Mouse (Mus musculus) CD4-positive, CD25-positive, alpha-beta regulatory T cell, adult 4 months (primary cell): ENCODE results near the gene Ercc1. TPM values are rescaled to one million over a fixed set of nuclear protein-coding genes. Genes with fewer than 3 reads are reported as not detected.

Source experiments
- ATAC-seq: one replicate; pipeline ENCODE4 v1.8.0; 2017
- polyA plus RNA-seq, 2 experiments: library from polyadenylated mRNA; unstranded; fragments of 100-300 nt; shearing (Covaris generic); gene quantifications; one replicate each; pipeline ENCODE4 v1.2.1; 2017

Gene Ercc1
- polyA plus RNA-seq, 2 experiments from 2014 or later = 71.2 to 78.1 TPM

DNA sequence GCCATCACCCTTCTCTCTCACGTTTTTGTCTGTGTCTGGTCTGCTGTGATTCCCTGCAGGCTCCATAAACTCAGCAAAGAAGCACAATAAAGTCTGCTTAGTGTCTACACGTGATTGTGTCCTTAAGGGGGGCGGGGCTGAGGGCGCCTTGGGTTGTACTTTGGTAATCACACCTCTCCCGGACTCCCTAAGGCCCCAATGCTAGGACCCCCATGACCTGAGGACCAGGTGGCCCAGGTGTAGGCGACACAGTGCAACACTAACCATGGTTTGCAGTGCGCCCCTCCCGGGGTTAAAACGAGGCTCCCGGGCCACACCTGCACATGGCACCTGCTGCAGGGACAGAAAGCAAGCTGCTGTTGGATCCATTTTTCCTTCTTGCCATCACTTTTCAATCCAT, 3.3 kb upstream of the Ercc1 start:
- no peak for ATAC-seq

DNA sequence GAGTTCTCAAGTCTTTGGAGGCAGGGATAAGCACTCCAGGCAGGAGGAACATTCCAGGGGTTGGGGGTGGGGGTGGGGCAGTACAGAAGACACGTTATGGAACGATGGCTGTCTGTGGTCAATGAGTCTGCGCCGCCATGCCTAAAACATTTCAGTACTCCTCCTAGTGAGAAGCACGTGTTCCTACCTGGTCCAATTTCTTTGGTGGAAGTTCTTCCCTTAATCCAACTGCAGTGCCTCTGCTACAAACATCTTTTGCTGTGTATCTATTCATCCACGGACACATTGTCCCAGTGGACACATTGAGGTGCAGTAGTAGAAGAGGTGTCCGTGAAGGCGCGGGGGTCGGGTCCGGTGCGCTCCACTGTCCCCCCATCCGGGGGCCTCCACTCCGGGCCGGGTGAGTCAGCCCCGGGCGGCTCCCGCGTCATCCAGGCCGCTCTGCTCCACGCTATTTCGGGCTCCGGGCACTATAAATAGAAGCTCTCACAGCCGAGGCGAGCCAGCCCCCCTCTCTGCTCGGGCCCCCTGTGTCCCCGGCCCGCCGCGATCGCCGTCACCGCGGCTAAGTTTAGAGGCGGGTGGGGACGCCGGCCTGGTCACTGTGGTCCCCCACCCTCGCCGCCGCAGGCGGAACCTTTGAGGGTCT, 2.7 kb upstream of the Ercc1 start:
- no peak for ATAC-seq

DNA sequence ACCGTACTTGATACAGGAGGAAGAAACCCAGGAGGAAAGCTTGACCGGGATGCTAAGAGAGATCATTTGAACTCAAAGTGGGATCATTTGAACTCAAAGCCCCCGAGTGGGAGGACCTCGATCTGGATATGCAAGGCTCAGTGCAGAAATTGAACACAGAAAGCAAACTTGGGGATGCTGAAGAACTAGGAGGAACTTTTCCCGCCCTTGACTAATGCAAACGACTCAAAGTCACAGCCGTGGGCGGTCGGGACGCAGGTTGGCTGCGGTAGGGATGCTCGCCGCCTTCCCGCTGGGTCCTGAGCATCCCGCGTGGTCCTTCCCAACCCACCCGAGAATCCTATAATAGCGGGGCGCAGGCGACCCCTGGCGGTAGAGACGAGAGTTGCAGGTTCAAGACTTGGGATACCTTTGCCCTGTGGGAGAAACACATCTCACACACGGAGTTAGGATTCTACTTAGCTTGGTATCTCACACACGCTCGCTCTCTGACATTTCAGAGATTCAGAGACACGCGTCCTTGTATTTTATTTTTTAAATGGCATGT, 2.0 kb upstream of the Ercc1 start:
- ATAC-seq = no peak

DNA sequence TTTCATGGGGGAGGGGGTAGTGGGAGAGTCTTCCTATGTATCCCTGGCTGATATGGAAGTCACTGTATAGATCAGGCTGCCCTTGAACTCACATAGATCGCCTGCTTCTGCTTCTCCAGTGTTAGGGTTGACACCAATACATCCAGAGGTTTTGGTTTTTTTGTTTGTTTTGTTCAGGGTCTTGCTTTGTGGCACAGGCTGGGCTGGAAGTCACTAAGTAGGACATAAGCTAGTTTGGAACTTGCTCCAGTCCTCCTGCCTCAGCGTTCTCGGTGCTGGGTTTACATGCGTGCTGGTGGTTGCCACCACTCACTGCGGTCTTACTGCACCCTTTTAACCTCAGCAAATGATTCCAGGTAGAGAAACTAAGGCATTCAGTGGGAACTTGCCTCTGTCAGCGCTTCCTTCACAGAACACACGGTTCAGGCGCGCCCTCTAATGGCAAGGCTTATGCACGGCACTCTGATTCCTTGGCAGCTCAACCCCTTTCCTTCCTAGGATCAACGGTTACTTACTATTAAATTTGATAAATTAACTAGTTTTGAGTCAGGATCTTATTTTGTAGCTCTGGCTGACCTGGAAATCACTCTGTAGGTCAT, 1.3 kb upstream of the Ercc1 start:
- ATAC-seq = peak; percentile 20

DNA sequence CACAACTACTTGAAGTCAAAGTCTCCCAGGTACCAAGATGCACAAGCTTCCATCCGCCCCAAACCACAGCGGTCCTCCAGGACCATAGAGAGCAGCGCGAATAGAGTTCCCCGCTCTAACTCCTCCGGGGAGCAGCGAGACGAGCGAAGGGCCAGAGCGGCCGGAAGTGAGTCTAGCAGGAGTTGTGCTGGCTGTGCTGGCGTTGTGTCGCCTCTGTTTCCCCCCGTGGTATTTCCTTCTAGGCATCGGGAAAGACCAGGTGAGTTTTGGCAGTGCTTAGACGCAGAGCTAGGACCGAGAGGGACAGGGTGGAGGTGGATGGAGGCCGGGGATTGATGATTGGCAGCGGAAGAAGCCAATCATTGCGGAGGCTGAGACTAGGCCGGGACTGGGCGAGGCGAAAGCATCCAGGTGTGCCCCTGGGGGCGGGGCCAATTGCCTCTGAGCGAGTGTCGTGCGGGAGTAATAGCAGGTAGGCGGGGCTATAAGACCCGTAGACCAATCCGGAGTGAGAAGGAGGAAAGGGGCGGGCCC, 427 bp downstream of the Ercc1 start:
- peak; percentile 87 for ATAC-seq

DNA sequence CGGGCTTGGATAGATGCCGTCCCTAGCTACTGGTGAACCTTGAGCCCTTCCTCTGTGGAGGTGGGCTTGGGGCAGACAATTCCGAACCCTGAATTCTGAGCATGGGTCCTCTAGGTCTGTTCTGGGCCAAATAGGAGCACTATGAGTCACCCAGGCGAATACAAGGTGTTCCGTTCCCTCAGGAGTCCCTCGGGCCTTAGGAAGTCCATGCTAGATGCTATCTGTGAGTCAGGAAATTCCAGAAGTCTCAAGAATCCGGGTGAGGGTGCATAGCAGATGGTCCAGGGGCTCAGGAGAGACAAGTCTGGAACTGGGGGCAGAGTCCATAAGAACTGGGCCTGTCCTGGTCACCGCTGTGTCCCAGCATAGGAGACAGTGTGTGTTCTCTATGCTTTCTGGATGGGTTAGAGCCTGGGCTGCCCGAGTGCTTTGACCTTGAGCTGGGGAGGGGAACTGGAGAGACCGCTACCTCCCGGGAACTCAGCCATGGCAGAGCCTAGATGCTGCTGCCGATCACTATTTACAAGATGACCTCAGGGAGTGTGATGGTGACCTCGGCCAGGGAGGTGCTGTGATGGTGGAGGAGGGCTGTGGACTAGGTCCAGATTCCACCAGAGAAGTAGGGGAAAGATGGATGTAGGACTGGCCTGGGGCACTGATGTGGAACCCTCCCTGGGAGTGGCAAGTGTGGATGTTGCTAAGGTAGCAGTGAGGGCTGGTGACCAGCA, 4.8 kb downstream of the Ercc1 start:
- ATAC-seq = no peak

DNA sequence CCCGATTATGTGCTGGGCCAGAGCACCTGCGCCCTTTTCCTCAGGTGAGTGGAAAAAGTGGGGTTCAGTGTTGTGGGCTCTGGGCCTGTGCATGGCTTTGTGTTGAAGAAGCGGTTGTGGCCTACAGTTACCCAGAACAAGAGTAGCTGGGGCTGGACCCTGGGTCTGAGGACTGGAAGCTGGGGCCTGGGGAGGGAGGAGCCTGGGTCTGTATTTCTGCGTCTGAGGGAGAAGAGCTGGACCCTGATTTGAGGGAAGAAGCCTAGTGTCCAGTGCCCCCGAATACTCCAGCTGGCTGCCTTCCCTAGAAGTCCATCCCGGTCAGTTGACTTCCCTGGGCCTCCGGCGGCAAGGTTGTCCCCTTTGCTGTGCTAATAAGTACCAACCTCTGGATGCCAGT, 5.6 kb downstream of the Ercc1 start:
- ATAC-seq = no peak

DNA sequence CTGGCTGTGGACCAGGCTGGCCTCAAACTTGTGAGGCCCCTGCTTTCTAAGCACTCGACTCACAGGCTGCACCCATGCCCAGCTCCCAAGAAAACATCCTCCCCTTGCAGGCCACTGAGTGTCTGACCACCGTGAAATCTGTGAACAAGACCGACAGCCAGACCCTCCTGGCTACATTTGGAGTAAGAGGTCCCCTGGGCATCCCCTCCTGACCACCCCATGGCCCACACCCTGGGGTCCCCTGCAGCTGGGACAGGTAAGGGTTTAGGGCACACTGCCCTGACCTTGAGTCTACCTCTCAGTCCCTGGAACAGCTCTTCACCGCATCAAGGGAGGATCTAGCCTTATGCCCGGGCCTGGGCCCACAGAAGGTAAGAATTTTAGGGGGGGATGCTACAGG, 10.4 kb downstream of the Ercc1 start:
- ATAC-seq = no peak

DNA sequence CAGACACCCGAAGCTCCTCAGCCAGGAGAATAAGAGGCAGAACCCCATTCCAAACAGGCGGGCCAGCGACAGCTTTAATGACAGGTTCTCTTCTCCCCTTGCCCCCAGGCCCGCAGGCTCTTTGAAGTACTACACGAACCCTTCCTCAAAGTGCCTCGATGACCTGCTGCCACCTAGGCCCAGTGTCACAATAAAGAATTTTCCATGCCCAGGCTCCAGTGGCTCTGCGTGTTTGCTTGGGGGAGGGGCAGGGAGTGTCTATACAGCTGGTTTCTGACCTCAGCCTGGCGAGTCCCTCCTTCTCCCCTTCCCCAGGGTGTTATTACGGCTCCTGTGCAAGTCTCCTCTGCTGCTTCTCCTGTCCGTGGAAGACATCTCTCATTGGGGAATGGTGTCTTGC, 11.7 kb downstream of the Ercc1 start:
- no peak for ATAC-seq

DNA sequence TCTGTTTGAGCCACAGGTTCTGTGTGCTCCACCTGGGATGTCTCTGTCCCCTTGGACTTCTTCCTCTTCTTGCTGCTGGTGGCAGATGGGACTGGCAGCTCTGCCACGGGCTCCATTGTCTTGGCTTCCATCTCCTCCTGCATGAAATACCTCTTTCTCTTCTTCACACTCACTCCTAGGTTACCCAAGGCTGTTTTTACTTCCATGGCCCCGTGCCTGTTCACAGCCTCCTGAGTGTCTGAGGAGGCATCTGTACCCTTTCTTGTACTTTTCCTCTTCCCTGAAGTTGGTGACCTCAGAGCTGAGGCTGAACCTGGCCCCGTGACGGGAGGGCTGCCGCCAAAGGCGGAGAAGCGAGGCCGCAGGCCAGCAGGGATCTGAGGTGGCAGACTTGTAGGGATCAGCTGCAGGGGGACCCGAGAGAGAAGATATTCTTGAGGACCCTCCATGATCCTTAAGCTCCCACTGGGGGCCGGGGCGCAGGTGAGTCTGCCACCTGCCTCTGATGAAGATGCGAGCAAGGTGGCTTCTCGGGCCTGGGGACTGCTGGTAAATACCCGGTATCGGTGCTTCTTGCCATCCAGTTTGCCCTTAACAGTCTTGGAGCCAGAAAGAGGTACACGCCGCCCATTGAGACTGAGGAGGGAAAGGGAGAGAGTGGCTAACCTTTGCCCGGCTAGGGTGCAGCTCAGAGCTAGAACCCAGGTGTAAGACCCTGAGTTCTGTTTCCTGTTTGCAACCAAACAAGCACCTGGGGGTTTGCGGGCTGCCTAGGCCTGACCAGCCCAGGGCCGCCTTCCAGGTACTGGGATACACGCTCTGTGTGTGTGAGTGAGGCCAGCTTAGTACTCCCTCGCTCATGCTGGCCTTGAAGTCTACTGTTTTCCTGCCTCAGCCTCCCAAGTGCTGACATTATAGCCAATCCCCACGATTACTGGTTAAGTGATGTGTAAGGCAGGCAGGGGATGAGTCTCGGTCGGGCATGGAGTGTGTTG, 13.1 kb downstream of the Ercc1 start:
- ATAC-seq = no peak

DNA sequence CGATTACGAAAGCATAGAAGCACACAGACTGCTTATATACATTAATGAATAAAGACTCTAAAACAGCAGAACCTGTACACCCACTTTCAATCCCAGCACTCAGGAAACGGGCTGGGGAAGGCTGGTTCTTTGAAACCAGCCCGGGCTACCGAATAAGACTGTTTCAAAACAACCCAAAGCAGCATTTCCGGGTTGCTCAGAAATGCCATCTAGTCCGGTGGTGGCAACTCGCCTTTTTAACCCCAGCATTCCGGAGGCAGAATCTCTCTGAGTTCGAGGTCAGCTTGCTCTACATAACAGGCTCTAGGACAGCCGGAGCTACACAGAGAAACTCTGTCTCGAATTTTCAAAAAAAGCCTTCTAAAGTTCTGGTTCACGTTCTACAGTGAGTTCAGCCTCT, 14.1 kb downstream of the Ercc1 start:
- no peak for ATAC-seq

DNA sequence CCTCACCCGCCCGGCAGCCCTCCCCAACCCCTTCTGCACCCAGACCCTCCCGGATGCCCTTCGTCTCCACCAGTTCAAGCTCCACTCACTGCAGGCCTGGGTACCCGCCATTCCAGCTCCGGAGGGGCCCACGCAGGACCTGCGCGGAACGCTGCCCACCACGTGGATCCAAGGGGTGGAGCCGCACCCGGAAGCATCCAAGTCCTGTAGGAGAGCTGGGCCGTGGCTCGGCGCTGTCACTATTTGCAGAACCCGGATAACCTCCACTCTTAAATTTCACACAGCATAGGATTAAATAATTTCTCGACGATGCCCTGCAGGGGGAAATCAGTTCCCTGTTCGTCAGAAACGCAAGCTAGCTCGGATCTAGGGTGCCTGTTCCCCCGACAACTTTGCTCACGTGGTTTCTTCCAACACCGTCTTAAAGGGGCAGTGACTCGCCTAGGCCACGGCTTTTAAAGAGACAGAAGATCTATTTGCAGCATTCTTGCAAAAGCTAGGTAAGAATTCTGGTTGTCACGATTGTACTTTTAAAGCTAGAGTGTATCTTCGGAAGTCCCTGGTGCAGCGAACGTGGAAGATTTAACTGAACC, 14.8 kb downstream of the Ercc1 start, which contains the start of the genes Cd3eap and Ppp1r13l:
TSS of gene Cd3eap (minus strand) at position 185 of the 593 bp plus-strand sequence.
TSS of gene Ppp1r13l (plus strand) at position 451 of the 593 bp plus-strand sequence.
- ATAC-seq = peak; percentile 86

DNA sequence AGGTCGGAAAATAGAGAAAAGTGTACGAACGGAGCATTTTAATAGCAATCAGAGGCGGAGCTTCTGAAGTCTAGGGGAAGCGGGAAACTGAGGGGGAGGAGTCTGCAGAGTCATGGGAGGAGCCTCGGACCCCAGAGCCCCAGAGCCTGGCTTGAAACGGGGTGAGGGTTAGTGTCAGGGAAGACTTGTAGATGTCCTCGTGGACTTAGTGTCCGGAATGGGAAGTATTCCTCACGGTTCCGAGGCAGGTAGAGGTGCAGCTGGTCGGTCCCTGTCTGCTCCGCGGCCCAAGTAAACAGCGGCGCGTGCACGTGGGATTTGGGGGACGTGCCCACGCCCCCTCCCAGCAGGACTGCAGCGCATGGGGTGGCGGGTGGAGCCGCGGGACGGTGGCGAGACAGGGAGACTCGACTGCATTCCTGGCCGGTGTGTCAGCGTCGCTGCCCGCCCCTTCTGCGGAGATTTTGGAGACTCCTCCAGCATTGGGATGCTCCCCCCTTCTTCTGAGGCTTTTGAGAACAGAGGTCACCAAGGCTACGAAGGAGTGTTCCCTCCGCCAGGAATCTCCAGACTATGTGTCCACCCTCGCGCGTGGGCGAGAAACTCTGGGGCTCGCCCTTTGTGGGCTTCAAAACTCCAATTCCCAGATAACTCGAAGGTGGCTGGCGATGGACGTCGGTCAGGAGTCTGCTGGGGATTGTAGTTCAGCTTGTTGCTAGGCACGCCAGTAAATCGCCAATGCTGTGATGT, 15.5 kb downstream of the Ercc1 start:
- peak; percentile 60 for ATAC-seq

DNA sequence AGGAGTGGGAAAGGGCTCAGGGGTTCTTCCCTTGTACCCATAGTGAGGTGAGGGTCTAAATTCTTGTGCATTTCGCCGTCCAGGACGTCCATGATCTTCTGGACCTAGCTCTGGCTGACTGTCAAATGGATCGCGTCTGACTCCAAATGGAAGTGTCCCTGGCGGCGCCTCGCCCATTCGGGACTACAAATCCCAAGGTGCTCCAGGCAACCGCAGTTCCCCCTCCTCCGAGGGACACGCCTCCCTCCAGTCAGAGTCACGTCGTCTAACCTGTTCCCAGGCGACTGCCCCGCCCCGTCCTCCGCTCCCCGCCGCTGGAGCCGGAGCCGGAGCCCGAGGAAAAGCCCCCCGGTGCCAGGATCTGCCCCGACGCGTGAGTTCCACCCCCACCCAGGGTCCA, 16.4 kb downstream of the Ercc1 start:
- peak; percentile 44 for ATAC-seq

DNA sequence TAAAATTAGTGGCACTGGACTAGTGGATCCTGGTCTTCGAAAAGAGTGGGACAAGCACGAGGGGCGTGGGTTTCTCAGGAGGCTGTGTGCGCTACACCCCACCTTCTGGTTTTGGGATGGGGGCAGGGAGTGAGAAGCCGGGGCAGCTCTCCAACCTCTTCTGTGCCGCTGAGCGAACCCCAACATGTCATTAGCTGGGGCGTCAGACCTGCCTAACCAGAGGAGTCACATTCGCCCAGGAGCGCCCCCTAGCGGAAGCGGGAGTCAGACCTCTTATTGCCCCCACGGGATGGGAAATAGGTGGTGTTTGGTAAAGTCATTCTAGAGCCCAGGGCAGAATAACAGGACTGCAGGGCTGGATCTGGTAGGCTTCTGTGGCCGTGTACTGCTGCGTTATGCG, 17.1 kb downstream of the Ercc1 start:
- peak; percentile 24 for ATAC-seq

DNA sequence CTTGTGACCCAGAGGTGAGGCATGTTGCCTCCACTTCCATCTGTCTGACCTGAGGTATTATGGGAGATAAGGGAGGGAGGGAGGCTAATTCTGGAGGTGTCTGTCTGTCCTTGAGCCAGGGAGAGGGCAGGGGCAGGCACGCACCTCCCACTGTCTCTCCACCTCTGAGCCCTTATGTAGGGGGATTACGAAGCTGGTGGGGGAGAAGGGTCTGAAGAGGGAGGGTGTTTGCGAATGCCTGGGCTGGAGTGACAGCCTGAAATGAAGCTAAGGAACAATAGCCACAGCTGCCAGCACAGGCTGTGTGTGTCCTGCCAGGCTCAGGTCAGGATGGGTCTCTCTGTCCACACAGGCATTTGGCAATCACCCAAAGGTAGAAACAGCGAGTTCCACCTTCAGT, 17.7 kb downstream of the Ercc1 start:
- ATAC-seq = no peak

DNA sequence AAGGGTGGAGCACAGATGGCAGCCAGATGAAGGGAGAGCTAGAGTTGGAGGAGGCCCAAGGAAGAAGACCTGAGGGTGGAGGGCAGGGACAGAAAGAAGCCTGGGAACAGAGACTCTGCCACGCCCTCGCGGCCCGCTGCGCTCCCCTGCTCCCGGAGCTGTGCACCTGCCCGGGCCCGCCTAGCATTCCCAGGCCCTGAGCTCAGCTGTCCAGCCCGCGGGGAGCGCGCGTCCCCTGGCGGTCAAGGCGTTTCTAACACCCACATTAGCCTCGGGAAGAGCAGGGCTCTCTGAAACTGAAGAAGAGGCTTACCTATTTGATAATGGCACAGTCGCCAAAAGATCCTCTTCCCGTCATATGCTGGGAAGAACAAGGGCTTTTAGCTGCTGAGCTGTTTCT, 19.3 kb downstream of the Ercc1 start:
- ATAC-seq = no peak

DNA sequence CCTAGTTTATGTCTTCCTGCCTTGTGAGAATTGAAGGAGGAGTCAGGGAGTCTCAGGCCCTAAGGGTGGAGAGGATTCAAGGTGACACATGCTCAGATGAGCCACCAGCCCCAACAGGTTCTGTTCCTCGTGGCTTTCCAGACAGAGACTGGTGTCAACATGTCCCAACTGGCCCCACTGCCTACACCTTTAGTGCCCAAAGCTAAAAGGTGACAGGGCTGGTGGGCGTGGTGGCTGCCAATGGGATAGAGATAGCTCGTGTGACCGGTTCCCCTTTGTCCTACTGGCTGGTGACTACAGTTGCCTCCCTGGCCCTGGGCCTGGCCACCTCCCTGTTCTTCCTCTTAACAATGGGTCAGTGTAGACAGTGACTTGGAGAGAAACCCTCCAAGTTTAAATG, 20.8 kb downstream of the Ercc1 start:
- no peak for ATAC-seq

DNA sequence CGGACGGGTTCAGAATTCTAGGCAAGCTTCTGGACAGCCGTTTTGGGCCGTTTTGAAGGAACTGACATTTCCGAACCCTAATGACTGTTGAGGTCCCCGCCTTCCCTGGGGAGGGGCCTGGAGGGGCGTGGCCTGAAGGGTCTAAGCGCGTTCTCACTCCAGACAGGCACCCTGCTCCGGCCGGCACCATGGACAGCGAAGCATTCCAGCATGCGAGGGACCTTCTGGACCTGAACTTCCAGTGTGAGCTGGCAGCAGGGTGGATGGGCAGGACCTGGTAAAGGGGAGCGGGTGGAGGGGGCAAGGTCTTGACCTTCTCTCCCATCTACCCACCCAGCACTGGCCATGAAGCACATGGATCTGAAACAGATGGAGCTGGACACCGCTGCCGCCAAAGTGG, 23.8 kb downstream of the Ercc1 start:
- no peak for ATAC-seq

DNA sequence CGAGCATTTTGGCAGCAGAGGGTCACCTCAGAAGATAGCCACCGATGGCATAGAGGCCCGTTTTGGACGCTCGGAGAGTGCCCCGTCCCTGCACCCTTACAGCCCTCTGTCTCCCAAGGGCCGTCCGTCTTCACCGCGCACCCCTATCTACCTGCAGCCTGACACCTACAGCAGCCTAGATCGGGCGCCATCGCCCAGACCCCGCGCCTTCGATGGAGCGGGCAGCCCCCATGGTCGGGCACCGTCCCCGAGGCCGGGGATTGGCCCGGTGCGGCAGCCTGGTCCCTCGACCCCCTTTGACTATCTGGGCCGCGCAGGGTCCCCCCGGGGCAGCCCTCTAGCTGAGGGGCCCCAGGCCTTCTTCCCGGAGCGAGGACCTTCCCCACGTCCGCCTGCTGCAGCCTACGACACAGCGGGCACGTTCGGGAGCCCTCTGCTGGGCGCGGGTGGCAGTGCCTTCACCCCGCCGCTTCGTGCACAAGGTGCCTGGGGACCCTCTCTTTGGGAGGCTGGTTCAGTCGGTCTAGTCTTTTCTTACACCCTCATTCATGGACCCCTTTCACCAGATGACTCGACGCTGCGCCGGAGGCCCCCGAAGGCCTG, 25.3 kb downstream of the Ercc1 start:
- ATAC-seq = peak; percentile 96

DNA sequence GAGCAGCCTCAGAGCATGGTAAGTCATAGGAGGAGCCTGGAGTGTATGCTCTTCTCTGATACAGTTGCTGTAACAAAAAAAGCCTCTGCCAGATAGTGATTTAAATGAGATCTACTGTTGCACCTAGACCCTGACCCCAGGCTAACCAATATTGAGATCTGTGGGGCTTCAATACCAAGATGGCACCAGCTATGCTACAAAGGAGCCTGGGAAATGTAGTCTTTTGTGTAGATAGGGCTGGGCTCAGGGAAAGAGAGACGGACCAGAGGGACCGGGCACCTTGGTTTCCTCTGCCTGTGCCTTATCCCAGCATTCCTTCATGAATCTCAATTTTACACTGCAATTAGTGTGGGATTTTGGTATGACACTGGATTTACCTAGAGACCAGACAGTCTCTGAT, 28.8 kb downstream of the Ercc1 start:
- no peak for ATAC-seq
